Mouse (Mus musculus): ENCODE measurements around the gene Rad23a.
"Not testable (repeated sequence)": the region's sequence is repeated elsewhere in the genome, so short reads cannot be mapped to it uniquely, and the experiment has no call there.

Gene Rad23a

GRCm38 (mm10) chr8:84839875-84840247, 604 bp downstream of the Rad23a start:
- no peak for DNase-seq (ENCODE audit: extremely low spot score)

GRCm38 (mm10) chr8:84839411-84839810, 1.1 kb downstream of the Rad23a start:
- DNase-seq (ENCODE audit: extremely low spot score), result no peak

DNA sequence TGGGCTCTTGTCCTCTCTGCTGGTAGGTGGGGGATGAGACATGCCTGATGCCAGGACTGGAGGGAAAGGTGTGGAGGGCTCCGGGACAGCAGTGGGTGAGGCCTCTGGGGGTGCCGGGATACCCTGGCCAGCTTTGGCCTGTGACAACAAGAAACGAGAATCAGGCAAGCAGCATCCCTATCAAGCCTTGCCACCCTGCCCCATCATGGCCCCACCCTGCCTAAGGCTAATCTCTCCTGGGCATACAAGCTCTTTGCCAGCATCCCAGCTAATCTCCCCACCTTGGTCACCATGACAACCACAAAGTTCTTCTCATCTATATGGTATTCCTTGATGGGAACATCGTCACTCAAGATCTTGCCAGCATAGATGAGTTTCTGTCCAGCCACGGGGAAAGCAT, 2.0 kb downstream of the Rad23a start:
- DNase-seq (ENCODE audit: extremely low spot score), result no peak

- no peak for DNase-seq (ENCODE audit: extremely low spot score)
Measured at GRCm38 (mm10) chr8:84837912-84838470, 2.5 kb downstream of the Rad23a start.

DNA sequence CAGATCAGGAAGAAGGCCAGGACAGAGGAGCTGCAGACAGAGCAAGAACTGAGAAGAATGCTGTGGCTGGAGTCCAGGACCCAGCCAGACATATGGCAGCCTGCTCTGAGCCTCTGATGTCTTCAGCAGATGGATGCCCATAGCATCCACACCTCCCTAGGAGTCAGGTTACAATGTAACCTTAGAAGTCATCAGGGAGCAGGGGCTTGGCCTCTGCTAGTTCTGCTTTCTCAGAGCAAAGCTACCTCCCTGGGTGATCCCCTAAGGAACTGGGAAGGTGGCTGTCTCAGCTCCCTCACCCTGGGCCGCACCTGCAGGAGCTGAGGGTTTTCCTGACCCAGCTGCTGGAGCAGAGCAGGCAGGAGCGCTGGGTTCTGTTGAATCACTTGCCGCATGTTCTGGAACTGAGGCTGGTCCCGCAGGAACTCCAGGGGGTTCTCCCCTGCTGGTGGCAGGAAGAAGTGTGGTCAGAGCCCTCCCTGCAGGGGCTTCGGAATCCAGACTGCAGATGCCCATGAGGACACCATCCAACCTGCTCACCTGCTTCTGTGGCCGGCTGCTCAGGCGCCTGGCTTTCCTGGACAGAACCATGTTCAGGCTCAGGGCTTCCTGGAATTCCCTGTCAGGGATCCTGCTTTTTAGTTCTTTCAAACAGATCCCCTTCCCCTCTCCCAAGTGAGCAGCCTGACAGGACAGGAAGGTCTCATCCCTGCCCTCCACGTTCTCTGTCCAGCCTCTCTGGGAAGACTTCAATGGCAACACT, 3.1 kb downstream of the Rad23a start:
- peak; percentile 61 for DNase-seq (ENCODE audit: extremely low spot score)

DNA sequence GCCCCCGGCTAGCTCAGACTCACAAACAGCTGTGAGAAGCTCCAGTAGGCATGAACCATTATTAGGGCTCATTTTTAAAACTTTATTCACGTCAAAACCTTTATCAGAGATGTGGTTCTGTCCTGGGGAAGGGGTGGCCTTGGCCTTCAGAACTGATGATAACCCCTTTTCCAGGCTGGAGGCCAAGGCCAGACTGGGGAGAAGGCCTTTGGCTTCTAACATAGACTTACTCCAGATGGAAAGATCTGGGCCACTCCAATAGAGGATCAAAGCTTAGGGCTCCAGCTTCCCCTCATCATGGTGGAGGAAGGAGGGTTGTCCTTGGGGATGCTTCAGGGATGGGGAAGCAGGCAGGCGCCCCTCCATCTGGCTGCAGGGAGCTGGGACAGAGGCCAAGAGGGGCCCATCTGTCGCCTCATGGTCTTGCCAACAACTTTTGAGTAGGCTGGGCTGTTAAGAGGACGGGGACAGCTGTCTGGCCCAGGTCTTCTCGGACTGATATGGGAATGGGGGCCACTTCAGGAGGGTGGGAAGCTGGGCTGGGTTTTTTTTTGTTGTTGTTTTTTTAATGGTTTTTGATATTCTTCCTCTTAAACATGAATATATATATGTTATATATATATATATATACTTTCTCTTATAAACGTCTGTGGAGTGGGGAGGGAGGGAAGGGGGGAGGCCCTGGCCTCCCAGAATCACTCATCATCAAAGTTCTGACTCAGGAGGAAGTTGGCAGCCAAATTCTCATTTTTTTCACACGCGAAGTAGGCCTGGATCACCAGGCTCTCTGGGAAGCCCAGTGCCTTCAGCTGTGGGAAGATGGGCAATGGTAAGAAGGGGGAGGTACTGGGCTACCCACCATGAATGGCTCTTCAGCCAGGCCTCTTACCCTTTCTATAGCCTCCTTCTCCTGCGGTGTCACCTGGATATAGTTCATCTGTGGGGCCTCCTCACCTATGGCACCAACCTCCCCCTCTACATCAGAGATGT, 5.3 kb downstream of the Rad23a start:
- DNase-seq (ENCODE audit: extremely low spot score), result no peak

GRCm38 (mm10) chr8:84834002-84834865, 6.2 kb downstream of the Rad23a start:
- no peak for DNase-seq (ENCODE audit: extremely low spot score)

- no peak for DNase-seq (ENCODE audit: extremely low spot score)
Measured at GRCm38 (mm10) chr8:84832759-84833742, 7.4 kb downstream of the Rad23a start.

DNA sequence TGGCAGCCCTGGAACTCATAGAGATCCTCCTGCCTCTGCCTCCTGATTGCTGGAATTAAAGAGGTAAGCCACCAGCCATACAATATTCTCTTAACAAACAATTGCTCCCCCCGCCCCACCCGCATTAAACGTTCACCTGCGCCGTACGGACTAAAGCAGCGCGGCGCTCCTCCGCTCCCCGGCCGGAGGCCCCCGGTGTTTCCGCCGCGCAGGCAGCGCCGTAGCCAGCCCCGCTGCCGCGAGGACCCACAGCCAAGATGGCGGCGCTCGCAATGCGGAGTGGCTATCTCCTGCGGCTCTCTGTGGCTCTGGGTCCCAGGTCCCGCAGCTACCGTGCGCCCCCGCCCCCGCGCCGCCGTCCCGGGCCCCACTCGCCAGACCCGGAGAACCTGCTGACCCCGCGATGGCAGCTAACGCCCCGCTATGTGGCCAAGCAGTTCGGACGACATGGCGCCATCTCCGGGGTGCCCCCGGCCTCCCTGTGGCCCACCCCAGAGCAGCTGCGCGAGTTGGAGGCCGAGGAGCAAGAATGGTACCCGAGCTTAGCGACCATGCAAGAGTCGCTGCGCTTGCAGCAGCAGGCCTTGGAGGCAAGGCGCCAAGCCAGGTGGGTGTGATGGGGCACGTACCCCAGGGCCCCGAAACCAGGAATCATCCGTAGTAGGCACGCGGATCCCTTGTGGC, 8.3 kb downstream of the Rad23a start:
- peak; percentile 89 for DNase-seq (ENCODE audit: extremely low spot score)

DNA sequence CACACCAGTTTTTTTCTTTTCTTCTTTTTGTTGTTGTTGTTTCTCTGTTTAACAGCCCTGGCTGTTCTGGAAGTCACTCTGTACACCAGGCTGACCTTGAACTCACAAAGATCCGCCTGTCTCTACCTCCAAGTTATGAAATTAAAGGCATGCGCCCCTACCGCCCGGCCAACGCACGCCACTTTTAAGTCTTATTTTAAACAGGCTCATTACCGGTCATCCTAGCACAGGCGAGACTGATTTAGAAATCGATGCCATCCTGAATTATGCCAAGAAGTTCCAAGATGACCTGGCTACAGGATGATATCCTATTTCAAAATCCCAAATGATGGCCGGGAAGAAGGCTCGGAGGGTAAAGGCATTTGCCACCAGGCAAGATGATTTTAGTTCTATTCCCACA, 9.0 kb downstream of the Rad23a start, which contains the start of gene Gadd45gip1:
TSS of gene Gadd45gip1 (plus strand) at position 33 of the 400 bp plus-strand sequence.
- no peak for DNase-seq (ENCODE audit: extremely low spot score)

DNA sequence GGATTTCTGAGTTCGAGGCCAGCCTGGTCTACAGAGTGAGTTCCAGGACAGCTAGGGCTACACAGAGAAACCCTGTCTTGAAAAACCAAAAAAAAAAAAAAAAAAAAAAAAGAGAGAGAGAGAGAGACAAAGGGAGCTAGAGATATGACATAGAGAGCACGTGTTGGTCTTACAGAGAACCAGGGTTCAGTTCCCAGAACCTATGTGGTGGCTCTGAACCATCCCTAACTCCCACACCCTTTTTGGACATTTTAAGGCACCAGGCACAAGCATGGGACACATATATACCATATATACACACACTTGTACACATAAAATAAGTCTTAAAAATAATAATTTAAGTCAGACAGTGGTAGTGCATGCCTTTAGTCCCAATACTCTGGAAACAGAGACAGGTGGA, 13.9 kb downstream of the Rad23a start:
- not testable (repeated sequence) for DNase-seq (ENCODE audit: extremely low spot score)

GRCm38 (mm10) chr8:84825636-84826035, 14.8 kb downstream of the Rad23a start:
- no peak for DNase-seq (ENCODE audit: extremely low spot score)

DNA sequence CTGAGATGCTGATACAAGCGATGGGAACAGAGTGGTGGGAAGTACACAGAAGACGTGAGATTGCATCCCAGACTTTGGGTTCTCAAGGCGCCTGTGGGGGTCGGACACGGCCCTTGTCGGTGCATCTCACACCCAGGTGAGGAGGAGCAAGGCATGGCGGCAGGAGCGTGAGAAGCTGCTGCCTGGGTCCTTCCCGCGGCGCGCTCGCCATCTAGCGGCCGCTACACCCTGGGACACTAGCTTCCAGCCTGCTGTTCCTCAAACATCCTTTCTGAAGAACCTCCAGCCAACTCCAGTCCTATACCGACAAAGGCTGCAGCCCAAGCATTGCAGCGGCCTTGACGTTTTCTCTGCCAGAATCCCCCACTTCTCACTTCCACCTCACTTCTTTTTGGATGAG, 16.8 kb downstream of the Rad23a start:
- DNase-seq (ENCODE audit: extremely low spot score), result peak; percentile 78

DNA sequence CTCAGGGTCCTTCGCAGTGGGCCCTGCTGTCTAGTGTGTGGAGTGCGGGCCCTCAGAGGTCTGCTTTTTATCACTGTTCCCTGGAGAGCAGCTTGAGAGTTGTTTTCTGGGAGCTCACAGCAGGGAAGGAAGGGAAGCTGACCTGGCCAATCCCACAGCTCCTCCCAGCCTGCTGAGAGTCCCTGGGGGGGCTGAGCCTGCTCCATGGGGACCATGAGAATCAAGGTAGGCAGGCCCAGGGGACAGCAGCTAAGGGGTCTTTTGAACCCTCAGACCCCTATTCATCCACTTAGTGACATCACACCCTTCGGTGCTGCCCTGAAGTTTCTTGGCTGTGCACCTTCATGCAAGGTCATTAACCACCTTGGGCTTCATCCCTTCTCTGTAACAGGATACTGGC, 17.7 kb downstream of the Rad23a start, which contains the start of gene Dand5:
TSS of gene Dand5 (minus strand) at position 101 of the 400 bp plus-strand sequence.
- DNase-seq (ENCODE audit: extremely low spot score), result no peak

- DNase-seq (ENCODE audit: extremely low spot score), result no peak
Measured at GRCm38 (mm10) chr8:84816117-84816516, 24.3 kb downstream of the Rad23a start.

- peak; percentile 92 for DNase-seq (ENCODE audit: extremely low spot score)
Measured at GRCm38 (mm10) chr8:84815547-84815946, 24.9 kb downstream of the Rad23a start.

DNA sequence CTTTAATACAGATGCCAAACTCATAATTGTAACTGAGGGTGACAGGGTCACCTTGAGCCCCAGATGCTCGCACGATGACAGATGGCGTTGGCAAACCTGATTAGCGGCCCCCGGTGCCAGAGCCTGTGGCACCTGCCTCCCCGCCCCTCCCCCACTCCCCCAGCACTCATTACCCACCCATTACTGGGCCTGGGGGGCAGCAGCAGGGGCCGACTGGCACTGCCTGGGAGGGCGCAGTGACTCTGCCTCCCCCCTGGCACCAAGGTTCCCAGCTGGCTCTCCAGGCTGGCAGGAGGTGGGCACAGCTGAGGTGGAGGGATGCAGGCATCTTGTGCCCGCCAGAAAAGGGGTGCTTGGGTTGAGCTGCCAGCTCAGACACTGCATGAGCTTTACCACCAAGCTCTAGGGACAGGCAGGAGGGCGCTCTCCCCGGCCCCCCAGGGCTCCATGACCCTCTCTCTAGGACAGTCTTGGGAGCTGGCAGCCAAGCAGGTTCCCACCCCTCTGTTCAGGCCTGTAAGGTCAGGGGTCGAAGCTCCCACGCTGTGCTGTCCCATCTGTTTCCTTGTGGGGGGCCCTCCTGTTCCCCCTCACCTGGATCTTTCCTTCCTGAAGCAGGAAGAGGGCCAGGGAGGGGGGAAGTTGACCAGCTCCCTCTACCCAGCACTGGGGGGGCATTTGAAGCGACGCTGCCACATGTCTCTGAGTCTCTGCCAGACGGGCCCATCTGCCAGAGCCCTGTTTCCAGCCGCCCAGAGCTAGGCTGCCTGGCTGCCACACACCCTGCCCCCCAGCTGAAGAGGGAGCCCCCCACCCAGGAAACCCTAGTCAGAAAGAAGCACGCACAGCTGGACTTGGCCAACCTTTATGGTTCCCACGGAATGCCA, 25.7 kb downstream of the Rad23a start:
- no peak for DNase-seq (ENCODE audit: extremely low spot score)

- no peak for DNase-seq (ENCODE audit: extremely low spot score)
Measured at GRCm38 (mm10) chr8:84814240-84814554, 26.3 kb downstream of the Rad23a start.

DNA sequence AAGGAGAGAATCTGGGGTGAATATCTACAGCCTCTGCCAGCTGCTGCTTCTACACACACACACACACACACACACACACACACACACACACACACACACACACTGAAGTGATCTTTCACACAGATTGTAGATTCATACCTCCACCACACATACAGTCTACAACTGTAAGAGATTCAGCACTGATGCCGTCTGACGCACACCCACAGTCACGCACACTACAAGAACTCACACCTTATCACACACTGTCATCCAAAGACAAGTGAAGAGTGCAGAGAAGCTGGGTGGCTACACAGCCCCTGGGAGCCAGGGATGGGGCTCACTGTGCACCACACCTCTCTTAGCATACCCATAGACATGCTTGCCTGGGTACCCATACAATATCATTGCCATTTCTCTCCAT, 26.6 kb downstream of the Rad23a start:
- no peak for DNase-seq (ENCODE audit: extremely low spot score)
